Mouse (Mus musculus): ENCODE data around the gene Olfr1378. TPM values are rescaled to one million over a fixed set of nuclear protein-coding genes. Genes with fewer than 3 reads are reported as not detected.

Gene Olfr1378
- total RNA-seq, 2 experiments from 2014 or later: not detected

Other genes starting within 250 kb of the Olfr1378 start
- 10 to 100 TPM; 48.0 to 48.2 TPM for gene Zfp354c, start 138.8 kb upstream of the Olfr1378 start, total RNA-seq (2021)
- 1 to 10 TPM; 3.0 to 3.4 TPM for gene Zfp879, start 125.0 kb upstream of the Olfr1378 start, total RNA-seq (2021)
- gene Grm6, start 115.8 kb upstream of the Olfr1378 start, total RNA-seq (2021): not detected
- gene Zfp454, start 78.9 kb upstream of the Olfr1378 start, total RNA-seq (2021): 1 to 10 TPM; 6.1 to 6.2 TPM
- 10 to 100 TPM; 17.2 to 19.7 TPM for gene Zfp2, start 50.4 kb upstream of the Olfr1378 start, total RNA-seq (2021)
- 1 to 10 TPM; 5.4 to 7.2 TPM for gene Zfp354b, start 34.9 kb upstream of the Olfr1378 start, total RNA-seq (2021)
- not detected for gene 4933414I15Rik, start 22.8 kb upstream of the Olfr1378 start, total RNA-seq (2021)
- not detected for gene Prop1, start 12.8 kb upstream of the Olfr1378 start, total RNA-seq (2021)
- not detected for gene Olfr1377, start 15.4 kb downstream of the Olfr1378 start, total RNA-seq (2021)
- not detected for gene Olfr51, start 37.1 kb downstream of the Olfr1378 start, total RNA-seq (2021)
- gene Olfr54, start 47.7 kb downstream of the Olfr1378 start, total RNA-seq (2021): not detected
- not detected for gene Olfr1375, start 81.6 kb downstream of the Olfr1378 start, total RNA-seq (2021)
- gene Zfp354a, start 92.7 kb downstream of the Olfr1378 start, total RNA-seq (2021): 1 to 10 TPM; 8.7 to 8.8 TPM